Mouse (Mus musculus) C2C12 (cell line): ENCODE measurements around the gene Pls3.

ENCODE experiments used
- CTCF ChIP-seq: IDR thresholded peaks from one replicate; pipeline ENCODE4 v1.5.1; 2011; ENCODE audit not compliant: control insufficient read depth, insufficient read depth, insufficient read length
- MYOD1 ChIP-seq: IDR thresholded peaks from one replicate; pipeline ENCODE4 v1.6.1; 2011; ENCODE audit warnings: low read depth; ENCODE audit not compliant: control insufficient read depth, insufficient read length
- USF1 ChIP-seq: IDR thresholded peaks from one replicate; pipeline ENCODE4 v1.6.1; 2011; ENCODE audit warnings: low read depth, mild to moderate bottlenecking, control low read depth, moderate library complexity

DNA sequence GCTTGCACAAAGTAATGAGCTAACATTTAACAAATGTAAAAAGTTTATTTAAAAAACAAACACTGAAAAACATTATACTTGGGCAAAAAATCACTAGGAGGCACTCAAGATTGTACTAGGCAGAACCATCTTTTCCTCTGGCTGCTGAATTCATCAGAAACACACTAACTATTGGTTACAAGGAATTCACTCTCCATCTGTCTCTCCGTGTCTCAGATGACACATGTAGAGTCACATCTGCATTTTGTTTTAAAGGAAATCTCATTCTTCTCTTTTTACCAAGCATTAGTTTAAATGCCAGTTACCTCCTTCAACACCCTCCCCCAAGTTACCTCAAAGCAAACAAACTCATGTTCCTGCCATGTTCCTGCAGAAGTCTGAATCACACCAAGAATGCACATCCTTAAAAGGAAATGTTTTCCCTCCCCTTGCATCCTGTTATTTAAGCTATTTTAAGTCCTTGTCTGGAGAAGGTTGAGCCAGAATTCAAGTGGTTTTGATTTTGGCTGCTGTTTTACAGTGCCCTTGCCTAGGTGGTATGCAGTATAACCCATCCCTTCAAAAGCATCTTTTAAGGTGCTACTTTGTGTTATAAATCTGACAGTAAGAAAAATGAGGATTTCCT lies 56.2 kb downstream of the Pls3 start:
- no peak for TF ChIP-seq CTCF
- no peak for TF ChIP-seq USF1
- TF ChIP-seq MYOD1 = peak; percentile 70
